Mouse (Mus musculus) midbrain, embryonic 12.5 days (tissue): ENCODE data around the gene Trpc2. TPM values are rescaled to one million over a fixed set of nuclear protein-coding genes. Genes with fewer than 3 reads are reported as not detected.

Source experiments
- ATAC-seq: fragments of 200-750 bp; cut with Nextera tagmentation; 2 replicates; pipeline ENCODE4 v1.8.0; 2017; ENCODE audit warnings: low read depth, moderate TSS enrichment, moderate library complexity; ENCODE audit not compliant: low FRiP score
- H3K27ac ChIP-seq: fragments of 300-500 bp; sonication (generic); replicated peaks from 2 replicates; pipeline ENCODE4 v1.5.1; 2016; ENCODE audit warnings: mild to moderate bottlenecking
- H3K27me3 ChIP-seq: fragments of 300-500 bp; sonication (generic); 2 replicates; pipeline ENCODE4 v1.6.1; 2016; ENCODE audit warnings: mild to moderate bottlenecking
- H3K36me3 ChIP-seq: fragments of 300-500 bp; sonication (generic); 2 replicates; pipeline ENCODE4 v1.6.1; 2016
- H3K4me1 ChIP-seq: fragments of 300-500 bp; sonication (generic); 2 replicates; pipeline ENCODE4 v1.6.1; 2016
- H3K4me2 ChIP-seq: fragments of 300-500 bp; sonication (generic); replicated peaks from 2 replicates; pipeline ENCODE4 v1.6.1; 2016; ENCODE audit warnings: mild to moderate bottlenecking, moderate library complexity
- H3K4me3 ChIP-seq: fragments of 300-500 bp; sonication (generic); 2 replicates; pipeline ENCODE4 v1.5.1; 2016; ENCODE audit warnings: mild to moderate bottlenecking
- H3K9ac ChIP-seq: fragments of 300-500 bp; sonication (generic); replicated peaks from 2 replicates; pipeline ENCODE4 v1.6.1; 2016; ENCODE audit warnings: mild to moderate bottlenecking, moderate library complexity
- H3K9me3 ChIP-seq: fragments of 300-500 bp; sonication (generic); 2 replicates; pipeline ENCODE4 v1.6.1; 2016; ENCODE audit warnings: mild to moderate bottlenecking
- WGBS: fragments of 180-500 bp; shearing (Covaris S2); methylation state at CpG from one replicate; pipeline ENCODE4 v1.1.7; 2016; 5-methylcytosine and 5-hydroxymethylcytosine counted together
- polyA plus RNA-seq: library from polyadenylated mRNA; unstranded; fragments of >200 nt; fragmentation: Nextera tagmentation; extraction: Ambion mirVana; gene quantifications from 2 replicates; pipeline ENCODE4 v1.2.1, GENCODE M21; 2016

The Trpc2 gene
- polyA plus RNA-seq, 1 experiment from 2014 or later = not detected

DNA sequence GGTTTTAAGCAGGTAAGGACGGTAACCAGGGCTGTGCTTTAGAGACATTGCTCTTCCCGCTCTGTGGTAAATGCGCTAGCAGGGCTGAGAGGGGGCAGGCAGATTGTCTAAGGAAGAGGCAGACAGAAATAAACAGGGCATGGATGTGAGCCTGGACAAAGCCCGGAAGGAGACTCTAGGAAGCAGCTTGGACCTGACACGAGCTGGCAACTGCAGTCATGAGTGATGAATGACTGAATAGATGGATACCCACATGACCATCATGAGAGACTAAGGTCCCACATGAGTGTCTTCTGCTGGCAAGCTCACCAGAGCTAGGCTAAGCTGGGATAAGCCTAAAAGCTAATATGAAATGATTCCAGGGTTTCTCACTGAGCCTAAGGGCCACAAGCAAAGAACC, 21.2 kb downstream of the Trpc2 start:
- Histone ChIP-seq H3K36me3 (no peaks in the 10 kb centered on the region), H3K9ac (no peak overlapping the region), H3K4me1 (peaks cover 26% of the 10 kb centered on the region), H3K27ac (no peak overlapping the region), H3K27me3 (0 out of 2 replicates have a peak, but pooled peaks cover 8% of the 10 kb centered on the region), H3K9me3 (no peaks in the 10 kb centered on the region), H3K4me2 (no peak overlapping the region), H3K4me3 (no peak overlapping the region)
- WGBS = 82% methylated on average over 5 of the region's 5 CpGs
- ATAC-seq = no peak

GRCm38 (mm10) chr7:102106700-102107141, 23.8 kb downstream of the Trpc2 start:
- no peaks in the 10 kb centered on the region for H3K9me3 ChIP-seq
- peaks cover 10% of the 10 kb centered on the region for H3K4me1 ChIP-seq
- no peaks in the 10 kb centered on the region for H3K36me3 ChIP-seq
- H3K4me3 ChIP-seq = peak overlapping the region; percentile 27
- H3K9ac ChIP-seq = peak overlapping the region; percentile 39
- no peak overlapping the region for H3K27ac ChIP-seq
- 0 out of 2 replicates have a peak, but pooled peaks have one; percentile 41 for ATAC-seq
- no peaks in the 10 kb centered on the region for H3K27me3 ChIP-seq
- H3K4me2 ChIP-seq = peak overlapping the region; percentile 50
- WGBS = 24% methylated on average over 23 of the region's 23 CpGs

DNA sequence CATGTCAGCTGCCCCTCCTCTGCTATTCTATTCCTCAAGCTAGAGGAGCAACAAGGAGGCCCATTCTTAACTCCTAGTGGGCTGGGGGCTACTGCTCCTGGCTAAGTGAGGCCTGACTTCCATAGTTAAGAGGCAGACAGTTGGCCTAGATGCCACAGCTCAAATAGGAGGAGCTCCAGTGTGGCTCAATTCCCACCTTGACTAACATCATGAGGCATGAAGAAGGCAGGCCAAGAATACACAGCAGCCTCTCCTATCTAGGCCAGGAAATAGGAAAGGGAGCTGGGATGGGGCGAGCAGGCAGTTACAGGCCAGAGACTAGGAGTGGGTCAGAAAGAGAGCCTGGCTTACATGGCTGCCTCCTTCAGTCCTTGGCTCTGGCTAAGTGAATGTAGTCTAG, 25.3 kb downstream of the Trpc2 start:
- WGBS = 86% methylated on average over 1 of the region's 1 CpGs
- Histone ChIP-seq H3K4me3 (no peak overlapping the region), H3K27me3 (peaks cover 2% of the 10 kb centered on the region; the same call in 1 of the 2 replicates), H3K9ac (no peak overlapping the region), H3K4me1 (peaks cover 7% of the 10 kb centered on the region), H3K4me2 (no peak overlapping the region), H3K9me3 (no peaks in the 10 kb centered on the region), H3K36me3 (no peaks in the 10 kb centered on the region), H3K27ac (no peak overlapping the region)
- no peak for ATAC-seq

DNA sequence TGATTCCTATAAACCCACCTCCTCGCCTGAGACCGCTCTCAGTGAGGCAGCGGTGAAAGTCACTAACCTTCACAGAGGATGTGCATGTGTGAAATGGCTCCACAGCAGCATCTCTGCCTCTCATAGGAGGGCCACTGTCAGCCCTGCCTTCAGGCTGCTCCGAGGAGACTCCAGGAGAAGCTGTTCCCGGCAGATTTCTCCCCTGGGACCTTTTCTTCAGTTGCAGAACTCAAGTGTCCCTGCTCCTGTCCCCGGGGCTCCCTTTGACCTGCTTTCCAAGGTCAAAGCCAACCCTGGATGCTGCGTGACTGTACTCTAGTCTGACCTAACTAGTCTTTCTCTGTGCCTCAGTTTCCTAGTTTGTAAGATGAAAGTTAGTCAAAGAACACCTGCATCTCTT, 26.3 kb downstream of the Trpc2 start, which contains the start of gene Art5:
Gene Art5, minus strand, starts transcription at position 319 of the 400 bp plus-strand sequence.
- Histone ChIP-seq H3K27ac (no peak within 1 kb of the TSS), H3K9me3 (no peaks in the 10 kb centered on the region)
- 82% methylated on average over 7 of the region's 7 CpGs for WGBS

DNA sequence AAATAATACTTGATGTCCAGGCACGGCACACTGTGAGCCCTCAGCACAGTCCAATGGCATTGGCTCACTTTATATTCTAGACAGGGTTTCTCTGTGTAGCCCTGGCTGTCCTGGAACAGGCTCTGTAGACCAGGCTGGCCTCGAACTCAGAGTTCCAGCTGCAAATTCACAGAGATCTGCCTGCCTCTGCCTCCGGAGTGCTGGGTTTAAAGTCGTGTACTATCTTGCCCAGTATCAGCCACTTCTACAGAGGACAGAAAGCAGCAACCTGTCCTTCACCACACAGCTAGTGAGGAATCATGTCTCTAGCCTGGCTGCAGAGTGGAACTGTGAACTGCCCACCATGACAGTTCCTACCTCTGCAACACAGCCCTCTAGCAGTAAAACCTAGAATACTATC, 26.8 kb downstream of the Trpc2 start:
- no peak overlapping the region for H3K4me2 ChIP-seq
- no peak overlapping the region for H3K4me3 ChIP-seq
- peaks cover 7% of the 10 kb centered on the region for H3K4me1 ChIP-seq
- peaks cover 4% of the 10 kb centered on the region; the same call in 1 of the 2 replicates for H3K27me3 ChIP-seq
- no peaks in the 10 kb centered on the region for H3K36me3 ChIP-seq
- 89% methylated on average over 4 of the region's 4 CpGs for WGBS
- H3K9me3 ChIP-seq = no peaks in the 10 kb centered on the region
- ATAC-seq = no peak
- H3K9ac ChIP-seq = no peak overlapping the region
- H3K27ac ChIP-seq = no peak overlapping the region

More for the DNA sequence above, 26.3 kb downstream of the Trpc2 start, which contains the start of gene Art5:
- Histone ChIP-seq H3K4me3 (no peak within 1 kb of the TSS), H3K4me2 (no peak within 1 kb of the TSS), H3K27me3 (peaks cover 4% of the 10 kb centered on the region; the same call in 1 of the 2 replicates), H3K9ac (no peak within 1 kb of the TSS), H3K4me1 (peaks cover 7% of the 10 kb centered on the region), H3K36me3 (no peaks in the 10 kb centered on the region)
- ATAC-seq = no peak

DNA sequence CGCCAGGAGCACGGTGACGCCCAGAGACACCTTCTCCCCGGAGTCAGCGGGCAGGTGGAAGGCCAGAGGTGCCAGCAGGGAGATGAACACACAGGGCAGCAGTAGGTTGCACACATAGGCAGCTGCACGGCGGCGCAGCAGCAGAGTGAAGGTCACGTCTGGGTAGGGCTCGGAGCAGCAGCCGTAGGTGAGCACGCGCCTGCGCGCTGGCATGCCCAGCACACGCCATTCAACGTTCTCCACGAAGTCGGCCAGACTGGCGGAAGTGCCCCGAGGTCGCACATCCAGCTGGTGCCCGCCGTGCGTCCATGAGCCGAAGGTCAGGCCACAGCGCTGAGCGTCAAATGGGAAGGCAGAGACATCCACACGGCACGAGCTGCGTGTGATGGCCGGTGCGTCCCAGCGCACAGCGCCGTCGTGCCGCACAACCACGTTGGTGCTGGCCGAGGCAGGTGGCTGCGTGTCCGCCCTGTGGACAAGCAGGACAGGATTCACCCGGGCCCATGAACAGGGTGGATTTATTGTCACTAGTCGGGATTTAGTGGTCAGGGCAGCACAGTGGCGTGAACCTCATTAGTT, 30.3 kb downstream of the Trpc2 start:
- no peak overlapping the region for H3K4me2 ChIP-seq
- peaks cover 3% of the 10 kb centered on the region for H3K36me3 ChIP-seq
- WGBS = 83% methylated on average over 45 of the region's 45 CpGs
- no peaks in the 10 kb centered on the region for H3K4me1 ChIP-seq
- no peak overlapping the region for H3K27ac ChIP-seq
- ATAC-seq = no peak
- peaks cover 4% of the 10 kb centered on the region; the same call in 1 of the 2 replicates for H3K27me3 ChIP-seq
- H3K9me3 ChIP-seq = no peaks in the 10 kb centered on the region
- no peak overlapping the region for H3K9ac ChIP-seq
- no peak overlapping the region for H3K4me3 ChIP-seq

GRCm38 (mm10) chr7:102116579-102117331, 33.8 kb downstream of the Trpc2 start, which contains the start of gene Chrna10:
Gene Chrna10, minus strand, starts transcription at chr7:102116828.
- 36% methylated on average over 7 of the region's 7 CpGs for WGBS
- Histone ChIP-seq H3K9me3 (no peaks in the 10 kb centered on the region), H3K4me2 (no peak within 1 kb of the TSS), H3K9ac (no peak within 1 kb of the TSS), H3K4me1 (no peaks in the 10 kb centered on the region), H3K36me3 (peaks cover 36% of the 10 kb centered on the region), H3K27me3 (peaks cover 4% of the 10 kb centered on the region; the same call in 1 of the 2 replicates), H3K4me3 (no peak within 1 kb of the TSS), H3K27ac (no peak within 1 kb of the TSS)
- ATAC-seq = no peak

DNA sequence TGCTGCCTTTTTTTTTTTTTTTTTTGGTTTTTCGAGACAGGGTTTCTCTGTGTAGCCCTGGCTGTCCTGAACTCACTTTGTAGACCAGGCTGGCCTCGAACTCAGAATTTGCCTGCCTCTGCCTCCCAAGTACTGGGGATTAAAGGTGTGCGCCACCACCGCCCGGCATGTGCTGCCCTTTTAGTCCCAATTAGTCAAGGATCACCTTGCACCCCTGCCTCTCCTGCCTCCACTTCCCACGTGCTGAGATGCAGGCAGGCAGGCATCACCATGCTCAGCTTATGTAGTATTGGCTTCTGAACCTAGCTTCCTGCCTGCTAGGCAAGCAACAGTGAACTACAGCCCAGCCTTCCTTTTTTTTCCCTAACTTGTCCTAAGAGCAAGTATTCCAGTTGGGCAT, 34.5 kb downstream of the Trpc2 start:
- Histone ChIP-seq H3K27ac (no peak overlapping the region), H3K9ac (no peak overlapping the region), H3K27me3 (peaks cover 4% of the 10 kb centered on the region; the same call in 1 of the 2 replicates), H3K36me3 (peaks cover 43% of the 10 kb centered on the region), H3K4me1 (no peaks in the 10 kb centered on the region), H3K9me3 (no peaks in the 10 kb centered on the region), H3K4me2 (no peak overlapping the region), H3K4me3 (no peak overlapping the region)
- no peak for ATAC-seq
- 75% methylated on average over 6 of the region's 6 CpGs for WGBS

GRCm38 (mm10) chr7:102120326-102120725, 37.4 kb downstream of the Trpc2 start:
- ATAC-seq = no peak
- WGBS = 96% methylated on average over 10 of the region's 10 CpGs
- no peak overlapping the region for H3K4me3 ChIP-seq
- no peaks in the 10 kb centered on the region for H3K4me1 ChIP-seq
- peaks cover 72% of the 10 kb centered on the region for H3K36me3 ChIP-seq
- no peak overlapping the region for H3K4me2 ChIP-seq
- H3K27me3 ChIP-seq = no peaks in the 10 kb centered on the region
- H3K9ac ChIP-seq = no peak overlapping the region
- H3K27ac ChIP-seq = no peak overlapping the region
- H3K9me3 ChIP-seq = no peaks in the 10 kb centered on the region

DNA sequence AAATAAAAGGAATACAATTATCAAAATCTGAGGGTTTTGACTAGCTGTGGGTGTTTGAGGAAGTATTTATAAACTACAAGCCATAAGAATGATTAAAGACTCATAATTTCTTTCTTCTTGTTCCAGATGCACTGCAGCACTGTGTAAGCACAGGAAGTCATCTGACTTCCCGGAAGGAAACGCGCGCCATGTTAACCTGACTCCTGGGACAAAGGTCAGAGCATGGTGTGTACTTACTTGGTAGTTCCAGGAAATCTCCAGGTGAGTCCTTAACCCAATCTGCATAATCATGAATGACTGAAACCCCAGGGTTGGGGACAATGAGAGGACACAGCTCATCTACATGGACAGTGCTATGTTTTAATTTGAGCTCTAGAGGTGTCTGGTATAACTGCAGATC, 49.5 kb downstream of the Trpc2 start:
- no peak overlapping the region for H3K4me2 ChIP-seq
- no peak for ATAC-seq
- no peak overlapping the region for H3K27ac ChIP-seq
- H3K4me1 ChIP-seq = no peaks in the 10 kb centered on the region
- H3K36me3 ChIP-seq = peaks cover 76% of the 10 kb centered on the region
- WGBS = 96% methylated on average over 4 of the region's 4 CpGs
- no peaks in the 10 kb centered on the region for H3K9me3 ChIP-seq
- H3K4me3 ChIP-seq = no peak overlapping the region
- H3K27me3 ChIP-seq = no peaks in the 10 kb centered on the region
- H3K9ac ChIP-seq = no peak overlapping the region

- peaks cover 75% of the 10 kb centered on the region for H3K36me3 ChIP-seq
- 90% methylated on average over 1 of the region's 1 CpGs for WGBS
Observed at GRCm38 (mm10) chr7:102137464-102137863, 54.5 kb downstream of the Trpc2 start.

GRCm38 (mm10) chr7:102137898-102138297, 55.0 kb downstream of the Trpc2 start:
- no peak for ATAC-seq
- Histone ChIP-seq H3K36me3 (peaks cover 73% of the 10 kb centered on the region), H3K4me3 (no peak overlapping the region), H3K27me3 (no peaks in the 10 kb centered on the region), H3K9me3 (no peaks in the 10 kb centered on the region), H3K27ac (no peak overlapping the region), H3K4me1 (no peaks in the 10 kb centered on the region), H3K9ac (no peak overlapping the region), H3K4me2 (no peak overlapping the region)
- 97% methylated on average over 5 of the region's 5 CpGs for WGBS

More at GRCm38 (mm10) chr7:102137464-102137863, 54.5 kb downstream of the Trpc2 start:
- no peak overlapping the region for H3K9ac ChIP-seq
- H3K4me2 ChIP-seq = no peak overlapping the region
- no peaks in the 10 kb centered on the region for H3K4me1 ChIP-seq
- no peak overlapping the region for H3K4me3 ChIP-seq
- H3K27ac ChIP-seq = no peak overlapping the region
- no peaks in the 10 kb centered on the region for H3K27me3 ChIP-seq
- no peaks in the 10 kb centered on the region for H3K9me3 ChIP-seq
- no peak for ATAC-seq
